Mouse (Mus musculus) CH12.LX (cell line): ENCODE measurements around the gene Tnfrsf14.

Source experiments
- CTCF ChIP-seq, 2 experiments: IDR thresholded peaks in 1 of 2; conservative IDR thresholded peaks in 1 of 2; 2 replicates each; pipeline ENCODE4 v1.5.1; 2011 to 2012; ENCODE audit warnings: low read depth in 2 of 2, low read length in 2 of 2, improper control_type of control experiment in 1 of 2, inconsistent platforms in 1 of 2, mild to moderate bottlenecking in 1 of 2, moderate library complexity in 1 of 2
- ELF1 ChIP-seq: IDR thresholded peaks from 2 replicates; pipeline ENCODE4 v1.6.1; 2014; ENCODE audit warnings: low read depth, mild to moderate bottlenecking, inconsistent platforms, low read length, improper control_type of control experiment
- EP300 ChIP-seq: IDR thresholded peaks from 2 replicates; pipeline ENCODE4 v1.6.1; 2011; ENCODE audit warnings: low read length, improper control_type of control experiment
- NELFE ChIP-seq: IDR thresholded peaks from 2 replicates; pipeline ENCODE4 v1.6.1; 2011; ENCODE audit warnings: low read depth, low read length, improper control_type of control experiment

DNA sequence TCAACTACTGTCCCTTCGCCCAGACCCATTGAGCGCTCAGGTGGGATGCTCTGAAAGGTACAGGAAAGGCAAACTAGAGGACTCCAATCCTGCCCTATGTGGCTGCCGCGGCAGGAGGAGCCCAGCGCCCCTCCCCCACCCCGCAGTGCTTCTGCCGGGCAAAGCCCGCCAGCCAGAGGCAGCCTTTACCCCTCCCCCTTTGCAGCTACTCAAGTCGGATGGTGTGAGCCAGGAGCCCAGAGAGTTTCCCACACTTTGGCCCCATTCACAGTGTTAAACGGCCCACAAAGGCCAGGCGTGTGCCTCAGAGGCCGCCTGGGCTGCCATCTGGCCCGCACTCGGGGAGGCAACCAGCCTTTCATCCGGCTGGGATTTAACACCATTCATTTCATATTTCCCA is 29.8 kb upstream of the Tnfrsf14 start:
- TF ChIP-seq EP300 (no peak), CTCF (conservative IDR thresholded peaks at IDR 0.05 in 1 of 2, IDR thresholded peaks at IDR 0.05 in 1 of 2; ENCODE audit: low read depth in 2 of 2, low read length in 2 of 2) (no peak), ELF1 (no peak), NELFE (no peak)
